Mouse (Mus musculus) layer of hippocampus, adult 18-20 months (tissue): ENCODE results near the gene Myo15b. TPM values are rescaled to one million over a fixed set of nuclear protein-coding genes. Genes with fewer than 3 reads are reported as not detected.

ENCODE experiments used
- DNase-seq, 2 experiments: peaks; one replicate each; pipeline ENCODE4 v3.0.0; 2022; ENCODE audit warnings: low spot score in 2 of 2
- long read RNA-seq: library from polyadenylated mRNA; stranded (forward); transcript quantifications from one replicate; pipeline ENCODE4 v2.0.0, GENCODE M21; 2021
- total RNA-seq, 2 experiments: library from RNA; stranded (reverse); gene quantifications; 2 replicates each; pipeline ENCODE4 v1.2.3; 2021

Gene Myo15b
- under 1 TPM; 0.15 to 0.57 TPM for total RNA-seq
- long read RNA-seq = 0 reads

DNA sequence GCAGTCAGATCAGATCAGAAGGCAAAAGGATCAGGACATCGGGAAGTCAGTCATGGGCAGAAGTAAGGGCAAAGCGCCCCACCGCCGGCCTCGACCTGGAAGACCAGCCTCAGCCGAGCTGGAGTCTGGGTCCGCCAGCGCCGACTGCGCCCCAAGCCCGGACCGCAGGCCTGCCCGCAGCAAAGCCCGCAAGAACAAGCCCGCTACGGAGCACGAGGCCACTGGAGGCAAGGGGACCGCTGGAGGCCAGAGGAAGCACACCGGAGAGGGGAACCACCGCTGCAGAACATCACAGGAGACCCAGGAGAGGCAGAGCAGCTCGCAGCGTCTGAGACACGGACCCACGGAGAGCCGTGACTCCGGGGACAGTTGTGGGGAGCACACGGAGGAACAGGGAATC lies at the start of gene Myo15b:
Myo15b (plus strand) TSS at position 53 of the 400 bp plus-strand sequence.
- DNase-seq = no peak

DNA sequence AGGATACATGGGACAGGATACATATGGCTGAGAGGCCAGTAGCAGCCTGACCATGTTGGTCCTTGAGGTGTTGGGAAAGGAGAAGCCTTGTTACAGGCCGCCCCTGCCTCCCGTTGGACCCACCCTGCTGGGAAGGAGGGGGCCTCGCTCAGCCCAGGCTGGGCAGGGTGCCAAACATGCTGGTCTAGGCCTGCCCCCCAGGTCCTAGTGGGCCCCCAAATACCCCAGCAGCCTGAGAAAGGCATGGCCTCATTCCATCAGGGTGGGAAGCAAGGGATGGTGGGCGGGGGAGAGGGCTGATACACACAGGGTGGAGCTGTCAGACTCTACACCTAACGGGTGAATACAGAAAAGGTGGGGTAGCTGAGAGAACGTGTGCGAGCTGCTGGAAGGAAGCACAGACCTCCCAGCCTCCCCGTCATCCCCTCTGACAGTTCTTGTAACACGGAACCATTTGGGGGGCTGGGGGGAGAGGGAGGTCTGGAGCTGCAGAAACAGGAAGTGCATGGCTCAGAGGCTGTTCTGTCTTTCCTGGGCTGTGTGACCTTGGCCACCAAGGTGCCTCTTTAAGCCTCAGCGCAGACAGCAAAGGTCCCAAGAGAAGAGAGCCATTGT lies 49.4 kb upstream of the Myo15b start:
- no peak for DNase-seq

DNA sequence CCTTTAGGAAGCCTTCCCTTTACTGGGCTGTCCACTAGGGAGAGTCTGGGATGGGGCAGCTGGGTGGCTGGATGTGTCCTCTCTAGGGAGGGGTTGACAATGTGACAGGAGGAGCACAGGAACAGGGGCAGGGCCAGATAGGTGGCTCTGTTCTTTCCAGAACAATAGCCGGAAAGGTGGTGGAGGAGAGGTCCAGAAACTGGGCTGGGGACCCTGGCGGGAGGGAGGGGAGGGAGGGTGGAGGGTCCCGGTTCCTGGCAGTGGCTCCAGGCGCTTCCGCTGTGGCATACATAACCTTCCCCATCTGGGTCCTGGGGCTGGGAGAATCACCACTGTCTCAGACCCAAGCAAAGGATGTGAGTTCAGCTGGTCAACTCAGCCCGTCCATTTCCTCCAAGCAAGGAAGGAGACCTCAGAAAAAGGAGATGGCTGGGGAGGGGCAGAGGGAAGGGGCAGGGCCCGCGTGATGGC lies 48.9 kb upstream of the Myo15b start:
- no peak for DNase-seq

DNA sequence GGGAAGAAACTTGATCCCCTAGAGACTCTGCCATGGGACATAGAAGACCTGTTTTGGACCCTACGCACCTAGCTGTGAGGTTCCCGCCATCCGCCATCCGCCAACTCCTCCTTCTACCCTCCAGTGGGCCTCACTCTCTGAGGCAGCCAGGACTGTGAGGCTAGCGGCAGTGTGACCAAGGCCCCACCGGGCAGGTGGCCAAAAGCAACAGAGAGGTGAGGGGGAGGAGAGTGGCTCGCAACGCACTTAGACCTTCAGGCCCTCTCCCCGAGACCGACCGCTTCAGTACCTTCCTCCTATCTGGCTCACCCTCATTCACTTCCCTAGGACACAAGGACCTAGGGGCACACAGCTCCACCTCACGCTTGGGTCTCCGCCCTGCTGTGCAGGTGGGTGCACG lies 47.8 kb upstream of the Myo15b start:
- no peak for DNase-seq

DNA sequence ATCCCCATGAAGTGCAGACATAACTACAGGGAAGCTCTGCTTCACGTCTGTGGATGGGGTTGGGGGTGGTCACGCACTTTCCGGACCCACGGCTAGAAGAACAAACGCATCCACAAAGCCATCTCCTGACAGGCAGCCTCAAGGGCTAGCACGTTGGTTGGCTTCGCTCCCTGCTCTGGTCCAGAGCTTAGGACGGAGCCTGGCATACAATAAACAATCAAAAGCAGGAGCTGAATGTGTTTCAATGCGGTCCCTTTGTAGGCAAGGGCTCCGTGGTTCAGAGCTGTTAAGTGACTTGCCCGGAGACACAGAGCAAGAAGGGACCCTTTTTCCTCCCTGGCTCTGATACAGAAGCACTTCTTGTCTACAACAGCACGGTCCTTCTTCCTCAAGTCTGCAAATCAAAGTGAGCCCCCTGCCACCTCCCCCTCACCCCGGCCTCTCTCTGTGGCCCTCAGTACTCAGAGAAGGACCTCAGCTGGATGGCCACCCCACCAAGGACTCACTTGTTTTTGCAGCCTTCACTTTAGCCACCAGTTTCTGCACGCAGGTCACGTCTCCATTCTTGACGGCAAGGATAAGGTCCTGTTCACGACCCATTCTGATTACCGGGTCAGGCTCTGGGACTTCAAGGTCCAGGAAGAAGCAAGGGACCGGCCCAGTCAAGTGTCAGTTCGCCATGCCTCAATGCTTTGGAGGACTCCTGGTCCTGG lies 46.7 kb upstream of the Myo15b start:
- no peak for DNase-seq

DNA sequence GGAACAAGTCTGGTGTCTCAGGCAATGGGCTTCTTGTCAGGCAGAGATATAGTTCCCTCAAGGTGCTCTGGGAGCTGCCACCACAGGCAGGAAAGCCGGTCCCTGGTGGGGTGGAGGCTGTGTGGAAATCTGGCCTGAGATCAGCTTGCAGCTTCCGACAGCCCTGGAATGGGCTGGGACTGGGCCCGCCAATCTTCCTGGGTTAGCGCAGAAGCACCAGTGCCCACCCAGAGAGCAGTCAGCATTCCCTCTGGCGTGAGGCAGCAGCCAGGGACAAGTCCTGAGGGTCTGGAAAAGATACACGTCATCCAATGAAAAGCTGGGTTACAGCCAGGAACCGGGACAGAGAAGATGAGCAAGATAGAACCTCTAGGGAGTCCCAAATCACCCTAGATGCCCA lies 46.1 kb upstream of the Myo15b start:
- no peak for DNase-seq

DNA sequence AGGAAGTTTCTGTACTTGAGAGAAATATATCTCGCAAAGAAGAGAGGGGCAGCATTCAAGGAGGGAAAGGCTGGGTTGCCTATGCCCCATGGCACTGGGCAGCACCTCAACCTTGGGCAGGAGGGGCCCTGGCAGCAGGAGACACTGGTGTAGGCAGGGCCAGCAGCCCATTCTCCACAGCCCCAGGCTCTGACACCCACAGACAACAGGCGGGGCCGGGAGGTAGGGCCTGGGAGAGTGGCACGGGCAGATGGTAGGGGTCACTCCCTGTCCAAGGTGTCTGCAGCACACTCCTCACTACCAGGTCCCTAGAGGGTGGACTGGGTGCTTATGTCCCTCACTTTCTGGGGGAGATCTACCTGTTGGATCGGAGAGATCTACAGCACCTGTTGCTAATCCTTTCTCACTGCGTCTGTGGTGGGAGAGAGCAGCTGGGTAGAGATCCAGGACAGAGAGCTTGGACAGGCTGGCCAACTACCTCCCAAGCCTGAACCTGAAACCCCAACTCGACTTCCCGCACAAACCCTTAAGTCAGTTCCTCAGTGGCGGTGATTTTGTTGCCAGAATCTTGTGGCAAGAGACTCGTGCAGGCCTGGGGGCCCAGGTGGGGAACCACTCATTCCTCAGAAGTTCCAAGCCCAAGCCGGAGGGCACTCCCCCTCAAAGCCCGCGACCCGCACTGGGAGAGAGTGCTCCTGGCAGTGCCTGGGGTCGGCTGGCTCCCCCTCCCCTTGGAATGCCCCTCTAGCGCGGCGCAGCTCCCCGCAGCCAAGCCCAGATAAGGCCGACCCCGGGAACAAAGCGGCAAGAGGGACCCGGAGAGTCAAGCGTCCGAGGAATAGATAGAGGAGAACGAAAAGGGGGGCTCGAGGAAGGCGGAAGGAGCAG lies 45.4 kb upstream of the Myo15b start:
- DNase-seq = no peak

DNA sequence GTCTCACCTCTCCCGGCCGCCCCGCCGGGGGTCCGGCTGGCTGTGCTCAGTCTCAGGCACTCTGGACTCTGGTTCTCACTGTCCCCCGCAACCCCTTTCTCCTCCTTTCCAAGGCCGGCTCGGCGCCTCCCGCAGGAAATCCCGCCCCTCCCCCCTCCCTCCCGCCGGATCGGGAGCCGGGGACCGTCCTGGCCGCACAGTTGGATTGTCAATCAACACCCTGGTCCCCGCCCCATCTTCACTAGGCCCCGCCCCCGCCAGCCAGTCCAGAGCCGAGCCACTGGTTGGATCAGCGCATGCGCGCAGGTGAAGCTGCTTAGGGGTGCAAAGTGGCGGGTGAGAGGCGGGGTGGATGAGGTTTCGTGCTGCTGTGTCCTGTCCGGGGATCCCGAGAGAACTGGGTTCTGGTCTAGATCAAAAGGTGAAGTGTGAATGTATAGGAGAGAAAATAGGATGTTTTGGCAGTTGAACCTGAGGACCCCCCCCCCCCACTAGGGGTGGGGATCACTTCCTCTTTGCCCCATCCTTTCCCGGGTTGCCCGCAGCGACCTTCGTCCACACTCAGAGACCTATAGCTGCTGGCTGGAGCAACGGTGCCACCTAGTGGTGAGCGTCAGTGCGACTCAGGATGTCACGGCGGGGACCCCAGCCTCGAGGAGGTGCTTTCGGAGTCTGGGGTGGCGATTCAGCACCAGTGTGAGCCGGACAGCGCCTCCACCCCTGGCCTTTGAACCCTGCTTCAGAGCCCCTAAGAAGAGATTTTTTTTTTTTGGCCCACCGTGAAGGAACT lies 44.5 kb upstream of the Myo15b start, which contains the start of gene Caskin2:
Caskin2 (minus strand) TSS at position 133 of the 790 bp plus-strand sequence.
- DNase-seq = peak; percentile 70 to 93

DNA sequence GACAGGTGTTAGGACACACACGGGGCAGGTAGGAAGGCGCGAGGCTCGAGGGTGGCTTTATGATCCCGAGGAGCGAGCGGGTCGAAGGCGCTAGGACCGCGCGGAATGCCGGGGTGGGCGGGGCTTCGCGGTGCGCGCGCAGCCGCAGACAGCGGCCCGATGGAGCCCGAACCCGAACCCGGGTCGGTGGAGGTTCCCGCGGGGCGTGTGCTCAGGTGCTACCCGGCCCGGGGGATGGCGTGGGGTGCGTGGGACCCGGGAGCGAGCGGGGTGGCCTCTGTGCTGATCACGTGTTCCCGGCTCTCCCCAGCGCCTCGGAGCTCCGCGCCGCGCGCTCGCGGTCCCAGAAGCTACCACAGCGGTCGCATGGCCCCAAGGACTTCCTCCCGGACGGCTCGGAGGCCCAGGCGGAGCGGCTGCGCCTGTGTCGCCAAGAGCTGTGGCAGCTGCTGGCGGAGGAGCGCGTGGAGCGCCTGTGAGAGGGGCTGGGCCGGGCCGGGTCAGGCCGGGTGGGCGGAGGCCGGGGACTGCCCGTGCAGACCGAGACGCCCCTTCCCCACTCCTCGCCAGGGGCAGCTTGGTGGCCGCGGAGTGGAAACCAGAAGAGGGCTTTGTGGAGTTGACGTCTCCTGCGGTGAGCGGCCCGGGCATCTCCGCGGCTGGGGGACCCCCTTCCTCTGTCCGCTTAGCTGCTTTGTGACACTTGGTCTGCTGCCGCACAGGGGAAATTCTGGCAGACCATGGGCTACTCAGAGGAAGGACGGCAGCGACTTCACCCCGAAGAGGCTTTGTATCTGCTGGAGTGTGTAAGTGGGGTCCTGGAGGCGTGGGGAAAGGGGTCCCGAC lies 43.4 kb upstream of the Myo15b start, which contains the start of gene Tsen54:
Tsen54 (plus strand) TSS at position 120 of the 846 bp plus-strand sequence.
- DNase-seq = peak; percentile 78 to 87

DNA sequence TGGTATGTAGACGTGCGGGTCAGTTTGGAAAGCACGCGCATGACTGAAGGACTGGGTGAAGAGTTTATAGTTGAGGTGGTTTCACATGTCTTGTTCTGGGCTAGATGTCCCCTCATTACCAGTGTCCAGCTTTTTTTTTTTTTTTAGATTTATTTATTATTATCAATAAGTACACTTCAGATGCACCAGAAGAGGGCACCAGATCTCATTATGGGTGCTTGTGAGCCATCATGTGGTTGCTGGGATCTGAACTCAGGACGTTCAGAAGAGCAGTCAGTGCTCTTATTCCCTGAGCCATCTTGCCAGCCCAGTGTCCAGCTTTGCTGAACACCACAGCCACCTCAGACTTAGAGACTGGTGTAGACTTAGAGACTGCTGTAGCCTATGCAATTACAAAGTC lies 40.9 kb upstream of the Myo15b start:
- no peak for DNase-seq

DNA sequence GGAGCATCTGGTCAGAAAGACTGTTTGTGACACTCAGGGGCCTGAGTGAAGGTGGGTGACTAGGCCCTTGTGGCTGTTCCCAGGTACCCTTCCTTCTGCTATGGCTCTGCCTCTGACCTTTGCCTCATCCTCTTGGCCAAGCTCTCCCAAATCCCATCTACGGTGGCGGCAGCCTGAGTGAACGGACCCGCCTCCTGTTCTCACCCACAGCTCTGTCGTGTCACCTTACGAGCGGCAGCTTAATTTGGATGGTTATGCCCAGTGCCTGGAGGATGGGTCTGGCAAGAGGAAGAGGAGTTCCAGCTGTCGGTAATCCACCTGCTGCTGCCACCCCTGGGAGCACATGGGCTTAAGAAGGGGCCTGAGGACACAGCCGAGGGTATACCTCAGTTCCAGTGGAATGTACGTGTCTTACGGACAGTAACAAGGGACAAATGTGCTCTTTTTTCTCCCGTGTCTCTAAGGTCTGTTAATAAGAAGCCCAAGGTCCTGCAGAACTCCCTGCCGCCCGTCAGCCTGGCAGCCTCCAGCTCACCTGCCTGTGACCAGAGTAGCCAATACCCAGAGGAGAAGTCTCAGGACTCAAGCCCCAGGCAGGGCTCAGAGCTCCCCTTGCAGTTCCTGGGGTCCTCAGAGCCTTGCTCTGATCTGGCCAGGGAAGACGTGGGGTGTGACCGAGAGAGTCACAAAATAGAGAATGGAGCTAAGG lies 38.1 kb upstream of the Myo15b start:
- DNase-seq = no peak

DNA sequence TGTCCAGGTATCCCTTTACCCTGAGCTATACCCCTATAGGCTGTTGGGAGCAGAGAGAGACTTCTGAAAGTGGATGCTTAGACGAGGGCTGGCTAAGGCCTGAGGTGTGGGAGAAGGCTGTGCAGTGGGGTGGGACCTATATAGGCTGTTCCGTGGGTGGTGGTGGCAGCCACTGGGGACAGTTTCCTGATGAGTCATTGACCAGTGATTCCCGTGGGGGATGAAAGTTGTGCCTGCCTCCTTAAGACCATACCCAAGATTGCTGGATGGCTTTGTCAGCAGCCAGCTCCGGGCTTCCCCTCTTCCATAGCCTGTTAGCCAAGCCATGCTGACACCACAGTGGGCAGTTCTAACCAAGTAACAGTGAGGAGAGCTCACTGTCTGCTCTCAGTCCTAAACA lies 37.2 kb upstream of the Myo15b start:
- no peak for DNase-seq

DNA sequence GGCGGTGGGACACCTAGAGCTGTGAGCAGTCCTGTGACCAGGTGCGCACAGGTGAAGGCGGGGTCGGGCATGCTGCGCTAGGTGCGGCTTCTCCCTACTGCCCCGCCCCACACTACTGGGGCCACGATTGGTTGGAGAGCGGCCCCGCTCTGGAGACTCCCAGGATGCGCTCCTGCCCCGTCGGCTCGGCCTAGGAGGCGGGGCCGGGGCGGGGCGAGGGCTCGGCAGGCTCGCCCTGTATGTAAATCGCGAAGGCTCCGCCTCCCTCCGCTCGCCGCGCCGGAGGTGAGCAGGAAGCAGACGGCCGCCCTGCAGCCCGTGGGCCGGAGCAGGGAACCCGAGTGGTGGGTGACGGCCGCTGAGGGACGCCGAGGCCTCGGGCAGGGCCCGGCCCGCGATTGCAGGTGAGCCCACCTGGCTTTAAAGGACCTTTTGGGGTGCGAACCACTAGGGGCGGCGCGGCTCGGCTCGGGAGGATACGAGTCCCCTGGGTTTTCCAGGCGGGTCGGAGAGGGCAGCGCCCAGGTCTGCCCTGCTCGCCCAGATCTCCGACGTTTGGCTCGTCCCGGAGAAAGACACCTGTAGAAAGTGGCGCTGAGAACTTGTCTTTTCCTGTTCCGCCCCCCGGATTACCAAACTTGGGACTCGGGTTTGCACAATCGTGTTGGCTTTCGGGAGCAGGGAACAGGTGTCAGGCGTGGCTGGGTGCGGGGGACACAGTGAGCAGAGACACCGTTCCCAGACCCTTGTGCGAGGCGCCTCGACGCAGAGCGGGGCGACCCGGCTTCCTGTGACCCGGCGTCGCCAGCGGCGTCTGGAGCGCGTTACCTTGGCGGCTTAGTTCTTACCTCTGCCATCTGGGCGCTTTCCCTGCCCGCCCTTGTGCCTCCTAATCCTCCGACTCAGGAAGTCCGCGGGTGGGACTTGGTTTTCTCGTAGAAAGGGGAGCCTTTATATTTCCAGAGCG lies 34.1 kb upstream of the Myo15b start, which contains the start of gene Llgl2:
Llgl2 (plus strand) TSS at position 276 of the 967 bp plus-strand sequence.
- peak in 1 of 2 experiments; percentile 63 for DNase-seq

DNA sequence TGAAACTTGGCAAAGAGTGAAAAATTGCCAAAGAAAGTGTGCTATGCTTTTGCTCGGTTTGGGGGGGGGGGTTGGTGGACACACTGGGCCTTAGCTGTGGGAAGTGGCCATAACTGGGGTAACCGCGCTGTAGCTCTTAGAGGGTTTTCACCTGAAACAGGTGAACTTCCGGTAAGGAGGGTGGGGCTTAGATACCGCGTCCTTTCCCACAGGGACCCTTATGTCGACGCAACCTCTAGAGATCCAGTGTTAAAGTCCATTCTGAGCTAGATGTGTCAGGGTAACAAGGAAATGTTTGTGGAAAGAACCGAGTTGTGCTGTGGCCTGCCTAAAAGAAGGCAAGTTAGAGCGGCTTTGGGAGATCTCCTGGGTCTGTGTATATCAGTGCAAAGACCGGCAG lies 33.4 kb upstream of the Myo15b start:
- DNase-seq = no peak

DNA sequence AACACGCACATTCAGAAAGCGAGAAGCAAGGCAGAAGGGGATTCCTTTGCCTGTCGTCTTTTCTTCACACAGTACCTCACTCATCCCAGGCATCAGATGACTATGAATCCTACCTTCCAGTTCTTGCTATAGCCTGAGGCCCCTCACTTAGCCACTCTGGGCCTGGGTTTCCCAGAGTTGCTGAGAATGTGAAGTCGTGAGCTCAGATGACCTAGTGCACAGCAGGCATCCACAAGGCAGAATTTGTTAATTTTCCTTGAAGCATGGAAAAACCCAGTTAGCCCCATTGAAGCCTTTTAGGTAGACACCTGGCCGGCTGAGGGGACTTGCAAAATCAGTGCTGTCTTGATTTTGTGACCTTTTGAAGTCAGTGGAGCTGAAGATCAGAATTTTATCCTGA lies 31.7 kb upstream of the Myo15b start:
- no peak for DNase-seq

DNA sequence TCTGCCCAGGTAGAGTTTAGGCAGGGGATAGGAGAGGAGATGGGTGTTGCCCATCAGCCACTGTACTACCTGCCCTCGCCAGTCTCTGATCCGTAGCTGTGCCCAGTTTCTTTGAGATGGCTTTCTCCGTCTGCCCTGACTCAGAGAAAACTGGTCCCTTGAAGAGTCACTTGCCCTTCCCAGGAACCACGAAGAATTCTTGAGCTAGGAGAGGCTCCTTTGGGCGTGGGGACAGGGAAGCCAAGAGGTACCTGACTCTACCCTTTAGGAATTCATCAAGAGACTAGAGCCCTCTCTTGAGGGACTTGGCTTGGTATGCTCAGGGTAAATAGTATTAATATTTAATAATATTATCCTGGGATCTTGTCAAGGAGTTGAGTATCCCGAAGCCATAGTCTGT lies 30.6 kb upstream of the Myo15b start:
- no peak for DNase-seq

DNA sequence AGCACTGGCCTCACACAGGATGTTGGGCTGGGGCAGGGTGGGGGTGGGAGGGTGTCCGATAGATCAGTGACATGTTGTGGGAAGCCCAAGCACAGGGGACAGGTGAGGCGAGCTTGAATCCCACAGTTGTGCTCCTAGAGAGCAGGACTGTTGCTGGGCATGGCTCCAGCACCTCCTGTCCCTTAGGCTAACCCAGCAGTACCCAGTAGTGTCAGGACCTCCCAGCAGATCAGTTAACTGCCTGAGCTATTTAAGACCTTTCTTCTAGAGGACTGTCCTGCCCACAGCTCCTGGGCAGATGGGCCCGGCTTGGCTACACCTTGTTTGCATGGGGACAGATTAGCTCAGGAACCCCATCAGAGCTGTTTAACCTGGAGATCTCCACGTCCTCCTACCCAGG lies 29.2 kb upstream of the Myo15b start:
- no peak for DNase-seq
